31 mouse cellular contexts compared by ENCODE assay signal in genomic region chr11:103236903-103237302, GRCm38 (mm10). TPM values are rescaled to one million over a fixed set of nuclear protein-coding genes. Genes with fewer than 3 reads are reported as not detected.
DNase-seq lines count a peak whose midpoint lies in the region; ATAC-seq and TF ChIP-seq lines count a peak whose summit lies in the region.
"Had no signal": no experiment of that assay in that cellular context is flagged by ENCODE, and none has a peak within 500 bp of the region (broad histone marks: within the 10 kb centered on the region; RNA-seq: fewer than 3 reads in every experiment).

No protein-coding gene starts in this region.

- peak overlapping the region; percentile 87 for H3K27ac ChIP-seq in gastrocnemius, adult 2 months
- no peak overlapping the region for H3K27ac ChIP-seq in kidney, embryonic 15.5 days
- H3K27ac ChIP-seq in embryonic facial prominence, embryonic 10.5 days (replicated peaks) = no peak overlapping the region
- H3K27ac ChIP-seq: embryonic facial prominence, embryonic 13.5 days; forebrain, embryonic 12.5 days; heart, adult 2 months; hindbrain, embryonic 10.5 days; hindbrain, postnatal 0 days; limb, embryonic 13.5 days; liver, embryonic 13.5 days; midbrain, embryonic 13.5 days; neural tube, embryonic 12.5 days had no signal

- no peak overlapping the region for H3K9ac ChIP-seq in kidney, embryonic 15.5 days
- H3K9ac ChIP-seq: embryonic facial prominence, embryonic 13.5 days; forebrain, embryonic 12.5 days; limb, embryonic 13.5 days; liver, embryonic 13.5 days; midbrain, embryonic 13.5 days; neural tube, embryonic 12.5 days had no signal

- peak; percentile 73 for DNase-seq in gastrocnemius, adult 2 months
- no peak for DNase-seq in gastrocnemius, postnatal 14 days
- DNase-seq in kidney, postnatal 10 days = peak; percentile 38
- DNase-seq in embryonic facial prominence, embryonic 10.5 days (ENCODE audit: low spot score) = peak; percentile 47
- peak; percentile 83 for DNase-seq in urinary bladder, postnatal 14 days (ENCODE audit: low spot score)
- no peak for DNase-seq in adrenal gland, adult 2 months
- DNase-seq: cerebellum, adult 18-20 months; cerebellum, postnatal 14 days; gastrocnemius, postnatal 10 days; kidney, postnatal 14 days; liver, embryonic 13.5 days; lung, adult 2 months; right cerebral cortex, postnatal 14 days; thymus, postnatal 25 days had no signal

- H3K27me3 ChIP-seq in kidney, embryonic 15.5 days = no peaks in the 10 kb centered on the region
- H3K27me3 ChIP-seq in embryonic facial prominence, embryonic 10.5 days (replicated peaks; ENCODE audit: low read depth, poor library complexity, severe bottlenecking) = no peaks in the 10 kb centered on the region
- H3K27me3 ChIP-seq: embryonic facial prominence, embryonic 13.5 days; forebrain, embryonic 12.5 days; limb, embryonic 13.5 days; liver, embryonic 13.5 days; midbrain, embryonic 13.5 days; neural tube, embryonic 12.5 days; Patski had no signal

- no peak for ATAC-seq in kidney, embryonic 15.5 days (replicated peaks; ENCODE audit: low FRiP score)
- ATAC-seq in megakaryocyte-erythroid progenitor cell, adult 5-6 weeks (replicated peaks; ENCODE audit: low FRiP score, low TSS enrichment, poor library complexity, severe bottlenecking) = no peak
- ATAC-seq: hindbrain, postnatal 0 days; intestine, embryonic 16.5 days; midbrain, embryonic 13.5 days; Patski had no signal

- TF ChIP-seq CTCF in gastrocnemius, adult 2 months (IDR thresholded peaks at IDR 0.05) = no peak

- intact Hi-C loops in gastrocnemius, adult 2 months (cut with DNase I) = no loop called here
- intact Hi-C loops in gastrocnemius, postnatal 14 days (cut with DNase I; ENCODE audit: low total_unique reads) = no loop called here

- no peak overlapping the region for H3K4me2 ChIP-seq in kidney, embryonic 15.5 days
- H3K4me2 ChIP-seq: embryonic facial prominence, embryonic 13.5 days; forebrain, embryonic 12.5 days; limb, embryonic 13.5 days; liver, embryonic 13.5 days; midbrain, embryonic 13.5 days; neural tube, embryonic 12.5 days had no signal

- 76% methylated on average over 10 of the region's 10 CpGs for WGBS in kidney, embryonic 15.5 days
- 84% methylated on average over 10 of the region's 10 CpGs for WGBS in embryonic facial prominence, embryonic 10.5 days

- peaks cover 58% of the 10 kb centered on the region for H3K36me3 ChIP-seq in kidney, embryonic 15.5 days
- peaks cover 55% of the 10 kb centered on the region for H3K36me3 ChIP-seq in embryonic facial prominence, embryonic 10.5 days (replicated peaks)

- H3K9me3 ChIP-seq in kidney, embryonic 15.5 days (replicated peaks) = no peaks in the 10 kb centered on the region
- no peaks in the 10 kb centered on the region for H3K9me3 ChIP-seq in embryonic facial prominence, embryonic 10.5 days
- H3K9me3 ChIP-seq: forebrain, embryonic 12.5 days; G1E; hindbrain, embryonic 10.5 days; limb, embryonic 13.5 days; liver, embryonic 13.5 days; midbrain, embryonic 13.5 days; neural tube, embryonic 12.5 days had no signal

- H3K4me1 ChIP-seq in kidney, embryonic 15.5 days = peaks cover 17% of the 10 kb centered on the region
- H3K4me1 ChIP-seq in embryonic facial prominence, embryonic 10.5 days = peaks cover 24% of the 10 kb centered on the region
- H3K4me1 ChIP-seq: neural tube, embryonic 12.5 days had no signal

- no peak overlapping the region for H3K4me3 ChIP-seq in gastrocnemius, adult 2 months
- no peak overlapping the region for H3K4me3 ChIP-seq in kidney, embryonic 15.5 days (replicated peaks)
- no peak overlapping the region for H3K4me3 ChIP-seq in embryonic facial prominence, embryonic 10.5 days
- H3K4me3 ChIP-seq: embryonic facial prominence, embryonic 13.5 days; erythroblast, embryonic 14.5 days; forebrain, embryonic 12.5 days; heart, adult 2 months; hindbrain, embryonic 10.5 days; limb, embryonic 13.5 days; liver, embryonic 13.5 days; midbrain, embryonic 13.5 days; neural tube, embryonic 12.5 days had no signal

RNA-seq across cellular contexts. Expression of gene Spata32, which starts 18.7 kb away (rescaled TPM):
- not detected for total RNA-seq in gastrocnemius, adult 2 months (2021)
- not detected for total RNA-seq in gastrocnemius, postnatal 14 days (2021)
- polyA plus RNA-seq in kidney, embryonic 15.5 days (2015; fragmentation: Nextera tagmentation; extraction: Ambion mirVana) = not detected in 2 replicates
- polyA plus RNA-seq in embryonic facial prominence, embryonic 10.5 days (2016; fragmentation: Nextera tagmentation; extraction: Ambion mirVana) = not detected in 2 replicates
- total RNA-seq in megakaryocyte-erythroid progenitor cell, adult 5-6 weeks (2014; fragmentation: Nextera tagmentation) = not detected in 2 replicates
- not detected in 2 replicates for total RNA-seq in megakaryocyte-erythroid progenitor cell, adult 5-6 weeks (2017)
- not detected for total RNA-seq in adrenal gland, adult 2 months (2021)
- polyA plus RNA-seq in adrenal gland, adult 2 months (2012; rRNA removed) = not detected in 2 replicates
- total RNA-seq: adrenal gland, adult 18-20 months; gastrocnemius, postnatal 10 days; heart, adult 2 months; megakaryocyte, adult 5-6 weeks had no signal
- polyA plus RNA-seq: embryonic facial prominence, embryonic 13.5 days; erythroblast, embryonic 14.5 days; forebrain, embryonic 12.5 days; G1E; heart, adult 2 months; heart, embryonic 14.5 days; hindbrain, embryonic 10.5 days; intestine, embryonic 16.5 days; limb, embryonic 13.5 days; liver, embryonic 13.5 days; lung, adult 2 months; Patski had no signal

RNA-seq across cellular contexts. Expression of gene 1700023F06Rik, which starts 28.5 kb away (rescaled TPM):
- not detected for total RNA-seq in gastrocnemius, adult 2 months (2021)
- not detected for total RNA-seq in gastrocnemius, postnatal 14 days (2021)
- polyA plus RNA-seq in kidney, embryonic 15.5 days (2015; fragmentation: Nextera tagmentation; extraction: Ambion mirVana) = 0.19 and 0.42 TPM in 2 replicates
- polyA plus RNA-seq in embryonic facial prominence, embryonic 10.5 days (2016; fragmentation: Nextera tagmentation; extraction: Ambion mirVana) = 0.47 and 0.49 TPM in 2 replicates
- total RNA-seq in megakaryocyte-erythroid progenitor cell, adult 5-6 weeks (2014; fragmentation: Nextera tagmentation) = not detected in 2 replicates
- total RNA-seq in megakaryocyte-erythroid progenitor cell, adult 5-6 weeks (2017) = not detected in 2 replicates
- under 1 TPM; 0.45 to 0.52 TPM for total RNA-seq in adrenal gland, adult 2 months (2021)
- polyA plus RNA-seq in adrenal gland, adult 2 months (2012; rRNA removed) = 1.4 and 2.1 TPM in 2 replicates
- total RNA-seq: G1E; gastrocnemius, postnatal 10 days; heart, adult 2 months; hindbrain, postnatal 0 days; megakaryocyte, adult 5-6 weeks had no signal
- polyA plus RNA-seq: erythroblast, embryonic 14.5 days; G1E; liver, embryonic 13.5 days had no signal

RNA-seq across cellular contexts. Expression of gene Map3k14, which starts 30.4 kb away (rescaled TPM):
- total RNA-seq in gastrocnemius, adult 2 months (2021) = 1 to 10 TPM; 4.1 to 4.2 TPM
- 1 to 10 TPM; 2.2 to 2.3 TPM for total RNA-seq in gastrocnemius, postnatal 14 days (2021)
- polyA plus RNA-seq in kidney, embryonic 15.5 days (2015; fragmentation: Nextera tagmentation; extraction: Ambion mirVana) = 4.3 and 4.9 TPM in 2 replicates
- 3.1 and 3.2 TPM in 2 replicates for polyA plus RNA-seq in embryonic facial prominence, embryonic 10.5 days (2016; fragmentation: Nextera tagmentation; extraction: Ambion mirVana)
- 1.8 and 2.9 TPM in 2 replicates for total RNA-seq in megakaryocyte-erythroid progenitor cell, adult 5-6 weeks (2014; fragmentation: Nextera tagmentation)
- 1.2 and 3.1 TPM in 2 replicates for total RNA-seq in megakaryocyte-erythroid progenitor cell, adult 5-6 weeks (2017)
- total RNA-seq in adrenal gland, adult 2 months (2021) = 1 to 10 TPM; 5.3 to 9.7 TPM
- polyA plus RNA-seq in adrenal gland, adult 2 months (2012; rRNA removed) = 12.6 and 18.2 TPM in 2 replicates

Comparison
In these comparisons a context has a peak if more than half of its experiments do, and no peak if none do; other contexts are left out.
1. DNase-seq: peak in gastrocnemius, adult 2 months (single experiment), kidney, postnatal 10 days (single experiment), embryonic facial prominence, embryonic 10.5 days (single experiment) and urinary bladder, postnatal 14 days (single experiment); none in gastrocnemius, postnatal 14 days (single experiment) and adrenal gland, adult 2 months (single experiment).